Mouse (Mus musculus): ENCODE data around the gene Kcng1. TPM values are rescaled to one million over a fixed set of nuclear protein-coding genes. Genes with fewer than 3 reads are reported as not detected.

Gene Kcng1
- polyA plus RNA-seq, 1 experiment: not detected

DNA sequence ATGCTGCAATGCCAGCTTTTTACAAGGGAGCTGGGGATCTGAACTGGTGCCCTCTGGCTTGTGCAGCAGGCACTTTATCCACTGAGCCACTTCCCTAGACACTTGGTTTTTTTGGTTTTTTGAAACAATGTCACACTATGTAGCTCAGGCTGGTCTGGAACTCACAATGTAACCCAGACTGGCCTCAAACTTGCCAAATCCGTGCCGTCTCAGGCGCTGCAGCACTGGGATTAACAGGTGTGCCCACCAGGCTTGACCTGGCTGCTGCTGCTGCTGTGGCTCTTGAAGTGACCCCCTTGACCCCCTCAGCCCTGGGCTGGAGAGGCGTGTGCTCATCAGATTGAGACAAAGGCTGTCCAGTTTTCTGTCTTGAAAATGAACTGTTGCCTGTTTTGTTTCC, 43.2 kb downstream of the Kcng1 start:
- Histone ChIP-seq H3K4me3 (no peak overlapping the region), H3ac (ENCODE audit: control insufficient read depth, insufficient read length) (no peak overlapping the region), H3K79me2 (ENCODE audit: control insufficient read depth, insufficient read depth) (no peaks in the 10 kb centered on the region), H3K27me3 (ENCODE audit: control insufficient read depth, insufficient read depth, insufficient read length) (peaks cover 4% of the 10 kb centered on the region), H3K36me3 (ENCODE audit: control insufficient read depth, insufficient read depth) (no peaks in the 10 kb centered on the region), H3K4me2 (ENCODE audit: low read depth) (no peak overlapping the region)
- TF ChIP-seq E2F4 (IDR thresholded peaks at IDR 0.05; ENCODE audit: insufficient read depth): no peak
- TF ChIP-seq USF1 (IDR thresholded peaks at IDR 0.05; ENCODE audit: low read depth): no peak

- no peak overlapping the region for H3K4me3 ChIP-seq
- H3K36me3 ChIP-seq (ENCODE audit: control insufficient read depth, insufficient read depth): no peaks in the 10 kb centered on the region
- peaks cover 26% of the 10 kb centered on the region for H3K79me2 ChIP-seq (ENCODE audit: control insufficient read depth, insufficient read depth)
- no peak overlapping the region for H3ac ChIP-seq (ENCODE audit: control insufficient read depth, insufficient read length)
- no peak for TF ChIP-seq USF1 (IDR thresholded peaks at IDR 0.05; ENCODE audit: low read depth)
- no peak for TF ChIP-seq POLR2AphosphoS2 (IDR thresholded peaks at IDR 0.05; ENCODE audit: insufficient read length, low read depth)
- TF ChIP-seq TCF12 (IDR thresholded peaks at IDR 0.05; ENCODE audit: insufficient read depth, poor library complexity, severe bottlenecking): no peak
- H3K27me3 ChIP-seq (ENCODE audit: control insufficient read depth, insufficient read depth, insufficient read length): peaks cover under 1% of the 10 kb centered on the region
- H3K4me2 ChIP-seq (ENCODE audit: low read depth): no peak overlapping the region
Measured at GRCm38 (mm10) chr2:168233286-168233685, 48.2 kb downstream of the Kcng1 start.

DNA sequence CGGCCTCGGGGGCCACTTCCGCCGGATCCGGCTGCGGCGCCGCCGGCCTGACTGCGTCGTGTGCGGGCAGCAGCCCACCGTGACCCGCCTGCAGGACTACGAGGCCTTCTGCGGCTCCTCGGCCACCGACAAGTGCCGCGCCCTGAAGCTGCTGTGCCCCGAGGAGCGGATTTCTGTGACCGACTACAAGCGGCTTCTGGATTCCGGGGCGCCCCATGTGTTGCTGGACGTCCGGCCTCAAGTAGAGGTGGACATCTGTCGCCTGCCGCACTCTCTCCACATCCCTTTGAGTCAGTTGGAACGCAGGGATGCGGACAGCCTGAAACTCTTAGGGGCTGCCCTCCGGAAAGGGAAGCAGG, 50.1 kb downstream of the Kcng1 start:
- Histone ChIP-seq H3K27me3 (ENCODE audit: control insufficient read depth, insufficient read depth, insufficient read length) (no peaks in the 10 kb centered on the region), H3ac (ENCODE audit: control insufficient read depth, insufficient read length) (peak overlapping the region; percentile 82), H3K4me2 (ENCODE audit: low read depth) (peak overlapping the region; percentile 48), H3K79me2 (ENCODE audit: control insufficient read depth, insufficient read depth) (peaks cover 44% of the 10 kb centered on the region), H3K36me3 (ENCODE audit: control insufficient read depth, insufficient read depth) (peaks cover 4% of the 10 kb centered on the region), H3K4me3 (no peak overlapping the region)
- TF ChIP-seq CEBPB (IDR thresholded peaks at IDR 0.05; ENCODE audit: insufficient read depth, poor library complexity, severe bottlenecking) (no peak), TCF12 (IDR thresholded peaks at IDR 0.05; ENCODE audit: insufficient read depth, poor library complexity, severe bottlenecking) (no peak), POLR2AphosphoS2 (IDR thresholded peaks at IDR 0.05; ENCODE audit: insufficient read length, low read depth) (no peak), MYOD1 (IDR thresholded peaks at IDR 0.05; ENCODE audit: control insufficient read depth in 1 of 3, insufficient read length in 2 of 3, low read depth in 2 of 3) (no peak), USF1 (IDR thresholded peaks at IDR 0.05; ENCODE audit: low read depth) (no peak), MAX (IDR thresholded peaks at IDR 0.05; ENCODE audit: low read depth) (no peak), TCF3 (IDR thresholded peaks at IDR 0.05; ENCODE audit: insufficient read length, low read depth) (no peak), MYOG (IDR thresholded peaks at IDR 0.05; ENCODE audit: control insufficient read depth in 1 of 3, insufficient read depth in 1 of 3, insufficient read length in 2 of 3, low read depth in 2 of 3) (no peak), SRF (IDR thresholded peaks at IDR 0.05; ENCODE audit: control insufficient read depth, insufficient read length, low read depth) (no peak), E2F4 (IDR thresholded peaks at IDR 0.05; ENCODE audit: insufficient read depth) (no peak), REST (IDR thresholded peaks at IDR 0.05; ENCODE audit: insufficient read depth, insufficient read length) (no peak), POLR2A (IDR thresholded peaks at IDR 0.05; ENCODE audit: insufficient read length, low read depth) (no peak)

GRCm38 (mm10) chr2:168230773-168231470, 50.6 kb downstream of the Kcng1 start:
- peak overlapping the region; percentile 48 for H3K4me2 ChIP-seq (ENCODE audit: low read depth)
- TF ChIP-seq MAX (IDR thresholded peaks at IDR 0.05; ENCODE audit: low read depth): no peak
- TF ChIP-seq REST (IDR thresholded peaks at IDR 0.05; ENCODE audit: insufficient read depth, insufficient read length): no peak
- TF ChIP-seq POLR2AphosphoS2 (IDR thresholded peaks at IDR 0.05; ENCODE audit: insufficient read length, low read depth): peak; percentile 13
- no peak for TF ChIP-seq E2F4 (IDR thresholded peaks at IDR 0.05; ENCODE audit: insufficient read depth)
- TF ChIP-seq SRF (IDR thresholded peaks at IDR 0.05; ENCODE audit: control insufficient read depth, insufficient read length, low read depth): no peak
- no peak for TF ChIP-seq USF1 (IDR thresholded peaks at IDR 0.05; ENCODE audit: low read depth)
- TF ChIP-seq POLR2A (IDR thresholded peaks at IDR 0.05; ENCODE audit: insufficient read length, low read depth): no peak
- TF ChIP-seq MYOD1 (IDR thresholded peaks at IDR 0.05; ENCODE audit: control insufficient read depth in 1 of 3, insufficient read length in 2 of 3, low read depth in 2 of 3): peak in 1 of 3 experiments; percentile 6
- no peak for TF ChIP-seq CEBPB (IDR thresholded peaks at IDR 0.05; ENCODE audit: insufficient read depth, poor library complexity, severe bottlenecking)
- peak in 2 of 3 experiments; percentile 29 to 42 for TF ChIP-seq MYOG (IDR thresholded peaks at IDR 0.05; ENCODE audit: control insufficient read depth in 1 of 3, insufficient read depth in 1 of 3, insufficient read length in 2 of 3, low read depth in 2 of 3)
- TF ChIP-seq TCF3 (IDR thresholded peaks at IDR 0.05; ENCODE audit: insufficient read length, low read depth): no peak
- no peak for TF ChIP-seq TCF12 (IDR thresholded peaks at IDR 0.05; ENCODE audit: insufficient read depth, poor library complexity, severe bottlenecking)
- peaks cover 5% of the 10 kb centered on the region for H3K36me3 ChIP-seq (ENCODE audit: control insufficient read depth, insufficient read depth)
- no peaks in the 10 kb centered on the region for H3K27me3 ChIP-seq (ENCODE audit: control insufficient read depth, insufficient read depth, insufficient read length)
- H3K4me3 ChIP-seq: peak overlapping the region; percentile 96
- peaks cover 44% of the 10 kb centered on the region for H3K79me2 ChIP-seq (ENCODE audit: control insufficient read depth, insufficient read depth)
- H3ac ChIP-seq (ENCODE audit: control insufficient read depth, insufficient read length): peak overlapping the region; percentile 82

GRCm38 (mm10) chr2:168230026-168230728, 51.4 kb downstream of the Kcng1 start, which contains the start of the genes Gm20716, Dpm1 and Mocs3:
Gm20716 (minus strand) TSS chr2:168230364.
Dpm1 (minus strand) TSS chr2:168230591.
Mocs3 (plus strand) TSS chr2:168230622.
- peak within 1 kb of the TSS; percentile 96 for H3K4me3 ChIP-seq
- peaks cover 44% of the 10 kb centered on the region for H3K79me2 ChIP-seq (ENCODE audit: control insufficient read depth, insufficient read depth)
- TF ChIP-seq POLR2AphosphoS2 (IDR thresholded peaks at IDR 0.05; ENCODE audit: insufficient read length, low read depth) (peak; percentile 96), POLR2A (IDR thresholded peaks at IDR 0.05; ENCODE audit: insufficient read length, low read depth) (peak; percentile 96), REST (IDR thresholded peaks at IDR 0.05; ENCODE audit: insufficient read depth, insufficient read length) (no peak)
- peak within 1 kb of the TSS; percentile 82 for H3ac ChIP-seq (ENCODE audit: control insufficient read depth, insufficient read length)
- no peaks in the 10 kb centered on the region for H3K27me3 ChIP-seq (ENCODE audit: control insufficient read depth, insufficient read depth, insufficient read length)
- H3K4me2 ChIP-seq (ENCODE audit: low read depth): peak within 1 kb of the TSS; percentile 79
- H3K36me3 ChIP-seq (ENCODE audit: control insufficient read depth, insufficient read depth): peaks cover 5% of the 10 kb centered on the region
